Mouse (Mus musculus) cerebellum, postnatal 25 days (tissue): ENCODE results near the gene Htr5a.

Source experiments
- DNase-seq, 2 experiments: peaks; one replicate each; pipeline ENCODE4 v3.0.0; 2021; ENCODE audit warnings: mixed read lengths in 2 of 2

Gene Htr5a

GRCm38 (mm10) chr5:27888080-27888479 lies 46.1 kb downstream of the Htr5a start:
- no peak for DNase-seq

GRCm38 (mm10) chr5:27895961-27896360 lies 54.0 kb downstream of the Htr5a start:
- no peak for DNase-seq

GRCm38 (mm10) chr5:27899756-27900155 lies 57.8 kb downstream of the Htr5a start:
- DNase-seq = no peak

GRCm38 (mm10) chr5:27900186-27900585 lies 58.2 kb downstream of the Htr5a start:
- no peak for DNase-seq
